Mouse (Mus musculus) G1E (cell line): Measurements from ENCODE around the gene Cldn7.

Experiments used
- CTCF ChIP-seq: IDR thresholded peaks from 2 replicates; pipeline ENCODE4 v1.5.1; 2012; ENCODE audit warnings: low read depth, low read length, inconsistent platforms, mixed read lengths
- GATA1 ChIP-seq: IDR thresholded peaks from 2 replicates; pipeline ENCODE4 v1.6.1; 2012; ENCODE audit warnings: borderline replicate concordance, low read length, inconsistent platforms, mixed read lengths
- POLR2AphosphoS5 ChIP-seq: IDR thresholded peaks from 2 replicates; pipeline ENCODE4 v1.6.1; 2012; ENCODE audit warnings: low read depth, low read length, inconsistent platforms; ENCODE audit not compliant: insufficient replicate concordance
- TAL1 ChIP-seq: conservative IDR thresholded peaks from 2 replicates; pipeline ENCODE4 v1.6.1; 2012; ENCODE audit warnings: low read depth, low read length, inconsistent platforms, mixed read lengths

GRCm38 (mm10) chr11:69922796-69923195, 41.8 kb upstream of the Cldn7 start:
- TF ChIP-seq CTCF (no peak), TAL1 (no peak), GATA1 (no peak), POLR2AphosphoS5 (no peak)
